Comparison of ENCODE assay signal across 12 mouse cellular contexts in genomic region chr3:134605356-134605771, GRCm38 (mm10).
DNase-seq lines count a peak whose midpoint lies in the region; ATAC-seq lines count a peak whose summit lies in the region.
"Had no signal": no experiment of that assay in that cellular context is flagged by ENCODE, and none has a peak within 500 bp of the region (broad histone marks: within the 10 kb centered on the region; RNA-seq: fewer than 3 reads in every experiment).

No protein-coding gene starts in this region.

- no peaks in the 10 kb centered on the region for H3K27me3 ChIP-seq in kidney, embryonic 14.5 days (ENCODE audit: control insufficient read depth, insufficient read depth, low read length)
- no peaks in the 10 kb centered on the region for H3K27me3 ChIP-seq in hindbrain, embryonic 11.5 days (ENCODE audit: control insufficient read depth, insufficient read depth, low read length)
- no peaks in the 10 kb centered on the region for H3K27me3 ChIP-seq in midbrain, embryonic 16.5 days (ENCODE audit: control insufficient read depth, insufficient read depth, low read depth, low read length)

- no peak for DNase-seq in kidney, adult 8-10 months
- DNase-seq in embryo, embryonic 11 days: peak; percentile 23
- peak; percentile 22 for DNase-seq in hindbrain, embryonic 11.5 days (ENCODE audit: low spot score)
- no peak for DNase-seq in gastrocnemius, adult 18-20 months (ENCODE audit: low spot score)
- DNase-seq in left cerebral cortex, adult 8-10 months (ENCODE audit: low spot score in 2 of 2): no peak
- DNase-seq: cerebellum, adult 11-12 months; thymus, adult 2 months had no signal

- no peak overlapping the region for H3K9ac ChIP-seq in kidney, embryonic 14.5 days (ENCODE audit: low read depth, low read length)
- H3K9ac ChIP-seq in hindbrain, embryonic 11.5 days (ENCODE audit: low read depth, low read length): no peak overlapping the region
- H3K9ac ChIP-seq in midbrain, embryonic 16.5 days (ENCODE audit: low read depth, low read length): no peak overlapping the region

- no peaks in the 10 kb centered on the region for H3K36me3 ChIP-seq in kidney, embryonic 14.5 days (ENCODE audit: control insufficient read depth, insufficient read depth, low read length)
- H3K36me3 ChIP-seq in hindbrain, embryonic 11.5 days (ENCODE audit: control insufficient read depth, insufficient read depth, low read length): no peaks in the 10 kb centered on the region
- no peaks in the 10 kb centered on the region for H3K36me3 ChIP-seq in midbrain, embryonic 16.5 days (ENCODE audit: control insufficient read depth, insufficient read depth, low read length)

- ATAC-seq in kidney, embryonic 14.5 days (ENCODE audit: low FRiP score, low TSS enrichment): peak; percentile 68
- ATAC-seq in hindbrain, embryonic 11.5 days (ENCODE audit: low FRiP score): peak; percentile 96
- peak; percentile 90 for ATAC-seq in midbrain, embryonic 16.5 days
- ATAC-seq in CD4-positive, CD25-positive, alpha-beta regulatory T cell, adult 4 months: no peak
- ATAC-seq: activated CD4-positive, CD25-positive, alpha-beta regulatory T cell, adult 4 months had no signal

- H3K9me3 ChIP-seq in kidney, embryonic 14.5 days (ENCODE audit: control insufficient read depth, low read length): no peaks in the 10 kb centered on the region
- no peaks in the 10 kb centered on the region for H3K9me3 ChIP-seq in hindbrain, embryonic 11.5 days (ENCODE audit: control insufficient read depth, low read length)
- H3K9me3 ChIP-seq in midbrain, embryonic 16.5 days (replicated peaks; ENCODE audit: control insufficient read depth, low read length, poor library complexity, severe bottlenecking): no peaks in the 10 kb centered on the region

- 34% methylated on average over 6 of the region's 6 CpGs for whole genome bisulfite sequencing in kidney, embryonic 14.5 days
- 42% methylated on average over 6 of the region's 6 CpGs for WGBS in hindbrain, embryonic 11.5 days
- WGBS in midbrain, embryonic 16.5 days: 14% methylated on average over 6 of the region's 6 CpGs

- H3K27ac ChIP-seq in kidney, embryonic 14.5 days (ENCODE audit: low read depth, low read length): no peak overlapping the region
- no peak overlapping the region for H3K27ac ChIP-seq in hindbrain, embryonic 11.5 days (ENCODE audit: low read depth, low read length)
- H3K27ac ChIP-seq in midbrain, embryonic 16.5 days (ENCODE audit: low read length): 0 out of 2 replicates have a peak overlapping the region, but pooled peaks have one; percentile 13

- H3K4me1 ChIP-seq in kidney, embryonic 14.5 days (ENCODE audit: control insufficient read depth, insufficient read depth, low read length): no peaks in the 10 kb centered on the region
- H3K4me1 ChIP-seq in hindbrain, embryonic 11.5 days (replicated peaks; ENCODE audit: control insufficient read depth, insufficient read depth, low read length): 0 out of 2 replicates have a peak, but pooled peaks cover 2% of the 10 kb centered on the region
- peaks cover 7% of the 10 kb centered on the region for H3K4me1 ChIP-seq in midbrain, embryonic 16.5 days (ENCODE audit: control insufficient read depth, insufficient read depth, low read length)

- no peak overlapping the region for H3K4me3 ChIP-seq in kidney, embryonic 14.5 days (ENCODE audit: low read length)
- H3K4me3 ChIP-seq in hindbrain, embryonic 11.5 days (ENCODE audit: low read depth, low read length): no peak overlapping the region
- no peak overlapping the region for H3K4me3 ChIP-seq in midbrain, embryonic 16.5 days (ENCODE audit: low read depth, low read length)

- no peak overlapping the region for H3K4me2 ChIP-seq in kidney, embryonic 14.5 days (replicated peaks; ENCODE audit: low read depth, low read length)
- no peak overlapping the region for H3K4me2 ChIP-seq in hindbrain, embryonic 11.5 days (replicated peaks; ENCODE audit: low read depth, low read length)
- peak overlapping the region; percentile 12; the same call in 1 of the 2 replicates for H3K4me2 ChIP-seq in midbrain, embryonic 16.5 days (ENCODE audit: low read length)
- H3K4me2 ChIP-seq: heart, embryonic 11.5 days had no signal

Comparison
In these comparisons a context has a peak if more than half of its experiments do, and no peak if none do; other contexts are left out.
1. DNase-seq: peak in embryo, embryonic 11 days (single experiment) and hindbrain, embryonic 11.5 days (single experiment); none in kidney, adult 8-10 months (0 of 2), gastrocnemius, adult 18-20 months (single experiment) and left cerebral cortex, adult 8-10 months (0 of 2).